Comparison of ENCODE assay signal across 22 mouse cellular contexts in genomic region chr14:117854498-117854897, GRCm38 (mm10).
DNase-seq lines count a peak whose midpoint lies in the region; ATAC-seq and TF ChIP-seq lines count a peak whose summit lies in the region.
"Had no signal": no experiment of that assay in that cellular context is flagged by ENCODE, and none has a peak within 500 bp of the region (broad histone marks: within the 10 kb centered on the region; RNA-seq: fewer than 3 reads in every experiment).

No protein-coding gene starts in this region.

- DNase-seq in hindbrain, embryonic 10.5 days (ENCODE audit: low spot score): peak; percentile 4
- DNase-seq in midbrain, embryonic 11.5 days (ENCODE audit: low spot score, missing footprints): peak; percentile 77
- DNase-seq in midbrain, embryonic 14.5 days: no peak
- peak; percentile 14 for DNase-seq in 3T3-L1 (ENCODE audit: low read depth, low spot score)
- DNase-seq in MN1 (ENCODE audit: low spot score): peak; percentile 36
- no peak for DNase-seq in adrenal gland, postnatal 14 days
- DNase-seq in gastrocnemius, adult 2 months: no peak
- DNase-seq: adrenal gland, adult 2 months; adrenal gland, postnatal 25 days; cerebellum, adult 18-20 months; cerebellum, adult 9-10 months; cerebellum, postnatal 14 days; gastrocnemius, postnatal 10 days; gastrocnemius, postnatal 36 days had no signal

- H3K4me3 ChIP-seq in hindbrain, embryonic 10.5 days: no peak overlapping the region
- no peak overlapping the region for H3K4me3 ChIP-seq in hindbrain, embryonic 13.5 days
- H3K4me3 ChIP-seq in midbrain, embryonic 11.5 days (ENCODE audit: low read depth, low read length): no peak overlapping the region
- no peak overlapping the region for H3K4me3 ChIP-seq in midbrain, embryonic 14.5 days (replicated peaks; ENCODE audit: low read depth, low read length)
- no peak overlapping the region for H3K4me3 ChIP-seq in gastrocnemius, adult 2 months
- H3K4me3 ChIP-seq: forebrain, embryonic 10.5 days; hindbrain, embryonic 12.5 days had no signal

- no peak overlapping the region for H3K9ac ChIP-seq in hindbrain, embryonic 13.5 days
- H3K9ac ChIP-seq in midbrain, embryonic 11.5 days (ENCODE audit: low read length): no peak overlapping the region
- no peak overlapping the region for H3K9ac ChIP-seq in midbrain, embryonic 14.5 days (replicated peaks; ENCODE audit: low read length)
- H3K9ac ChIP-seq: hindbrain, embryonic 12.5 days had no signal

- H3K27me3 ChIP-seq in hindbrain, embryonic 10.5 days (ENCODE audit: insufficient read depth, poor library complexity, severe bottlenecking): no peaks in the 10 kb centered on the region
- H3K27me3 ChIP-seq in hindbrain, embryonic 13.5 days: no peaks in the 10 kb centered on the region
- no peaks in the 10 kb centered on the region for H3K27me3 ChIP-seq in midbrain, embryonic 11.5 days (ENCODE audit: control insufficient read depth, insufficient read depth, low read length)
- no peaks in the 10 kb centered on the region for H3K27me3 ChIP-seq in midbrain, embryonic 14.5 days (ENCODE audit: control insufficient read depth, insufficient read depth, low read length)
- H3K27me3 ChIP-seq: hindbrain, embryonic 12.5 days had no signal

- no peak for TF ChIP-seq CTCF in gastrocnemius, adult 2 months (IDR thresholded peaks at IDR 0.05)

- intact Hi-C loops in gastrocnemius, adult 2 months (cut with DNase I): no loop called here

- no peaks in the 10 kb centered on the region for H3K36me3 ChIP-seq in hindbrain, embryonic 10.5 days
- H3K36me3 ChIP-seq in hindbrain, embryonic 13.5 days: no peaks in the 10 kb centered on the region
- H3K36me3 ChIP-seq in midbrain, embryonic 11.5 days (ENCODE audit: control insufficient read depth, insufficient read depth, low read length): no peaks in the 10 kb centered on the region
- no peaks in the 10 kb centered on the region for H3K36me3 ChIP-seq in midbrain, embryonic 14.5 days (ENCODE audit: control insufficient read depth, insufficient read depth, low read length)
- H3K36me3 ChIP-seq: forebrain, embryonic 10.5 days; hindbrain, embryonic 12.5 days had no signal

- H3K9me3 ChIP-seq in hindbrain, embryonic 10.5 days: no peaks in the 10 kb centered on the region
- no peaks in the 10 kb centered on the region for H3K9me3 ChIP-seq in hindbrain, embryonic 13.5 days
- no peaks in the 10 kb centered on the region for H3K9me3 ChIP-seq in midbrain, embryonic 11.5 days (ENCODE audit: control insufficient read depth, low read length)
- no peaks in the 10 kb centered on the region for H3K9me3 ChIP-seq in midbrain, embryonic 14.5 days (ENCODE audit: control insufficient read depth, low read length)
- H3K9me3 ChIP-seq: forebrain, embryonic 10.5 days; hindbrain, embryonic 12.5 days had no signal

- WGBS in hindbrain, embryonic 10.5 days: 83% methylated on average over 5 of the region's 5 CpGs
- WGBS in hindbrain, embryonic 13.5 days: 77% methylated on average over 5 of the region's 5 CpGs
- WGBS in midbrain, embryonic 11.5 days: 89% methylated on average over 5 of the region's 5 CpGs
- 80% methylated on average over 5 of the region's 5 CpGs for WGBS in midbrain, embryonic 14.5 days

- no peaks in the 10 kb centered on the region for H3K4me1 ChIP-seq in hindbrain, embryonic 10.5 days (replicated peaks)
- H3K4me1 ChIP-seq in hindbrain, embryonic 13.5 days (replicated peaks): 0 out of 2 replicates have a peak, but pooled peaks cover 3% of the 10 kb centered on the region
- no peaks in the 10 kb centered on the region for H3K4me1 ChIP-seq in midbrain, embryonic 11.5 days (ENCODE audit: control insufficient read depth, insufficient read depth, low read length)
- H3K4me1 ChIP-seq in midbrain, embryonic 14.5 days (ENCODE audit: control insufficient read depth, insufficient read depth, low read length): no peaks in the 10 kb centered on the region
- H3K4me1 ChIP-seq: forebrain, embryonic 10.5 days; hindbrain, embryonic 12.5 days had no signal

- ATAC-seq in hindbrain, embryonic 13.5 days (ENCODE audit: low FRiP score): no peak
- no peak for ATAC-seq in midbrain, embryonic 11.5 days (ENCODE audit: low FRiP score)
- ATAC-seq in midbrain, embryonic 14.5 days (ENCODE audit: low FRiP score, low TSS enrichment): no peak
- ATAC-seq: forebrain, embryonic 14.5 days; hindbrain, postnatal 0 days; inflammation-experienced regulatory T-cells, adult 6 months; intestine, embryonic 16.5 days had no signal

- no peak overlapping the region for H3K4me2 ChIP-seq in hindbrain, embryonic 13.5 days
- no peak overlapping the region for H3K4me2 ChIP-seq in midbrain, embryonic 11.5 days
- H3K4me2 ChIP-seq in midbrain, embryonic 14.5 days (ENCODE audit: low read length): no peak overlapping the region
- H3K4me2 ChIP-seq: heart, embryonic 11.5 days; hindbrain, embryonic 12.5 days had no signal

- H3K27ac ChIP-seq in hindbrain, embryonic 10.5 days: no peak overlapping the region
- no peak overlapping the region for H3K27ac ChIP-seq in hindbrain, embryonic 13.5 days
- H3K27ac ChIP-seq in midbrain, embryonic 11.5 days (ENCODE audit: low read depth, low read length): no peak overlapping the region
- H3K27ac ChIP-seq in midbrain, embryonic 14.5 days (replicated peaks; ENCODE audit: low read depth, low read length): no peak overlapping the region
- H3K27ac ChIP-seq in gastrocnemius, adult 2 months: no peak overlapping the region
- H3K27ac ChIP-seq: forebrain, embryonic 10.5 days; hindbrain, embryonic 12.5 days; hindbrain, postnatal 0 days had no signal

Comparison
In these comparisons a context has a peak if more than half of its experiments do, and no peak if none do; other contexts are left out.
1. DNase-seq: peak in hindbrain, embryonic 10.5 days (single experiment), midbrain, embryonic 11.5 days (single experiment), 3T3-L1 (single experiment) and MN1 (single experiment); none in midbrain, embryonic 14.5 days (single experiment), adrenal gland, postnatal 14 days (single experiment) and gastrocnemius, adult 2 months (single experiment).